Mouse (Mus musculus) lung, adult 18-20 months (tissue): ENCODE results near the gene Ssx2ip.
"Not testable (repeated sequence)": the region's sequence is repeated elsewhere in the genome, so short reads cannot be mapped to it uniquely, and the experiment has no call there.

Experiments
- DNase-seq, 2 experiments: peaks; one replicate each; pipeline ENCODE4 v3.0.0; 2022; ENCODE audit warnings: mixed read lengths in 2 of 2

Gene Ssx2ip

GRCm38 (mm10) chr3:146405213-146406006, 968 bp downstream of the Ssx2ip start:
- DNase-seq = no peak

- peak; percentile 82 to 86 for DNase-seq
Observed at GRCm38 (mm10) chr3:146406007-146406341, 1.5 kb downstream of the Ssx2ip start.

DNA sequence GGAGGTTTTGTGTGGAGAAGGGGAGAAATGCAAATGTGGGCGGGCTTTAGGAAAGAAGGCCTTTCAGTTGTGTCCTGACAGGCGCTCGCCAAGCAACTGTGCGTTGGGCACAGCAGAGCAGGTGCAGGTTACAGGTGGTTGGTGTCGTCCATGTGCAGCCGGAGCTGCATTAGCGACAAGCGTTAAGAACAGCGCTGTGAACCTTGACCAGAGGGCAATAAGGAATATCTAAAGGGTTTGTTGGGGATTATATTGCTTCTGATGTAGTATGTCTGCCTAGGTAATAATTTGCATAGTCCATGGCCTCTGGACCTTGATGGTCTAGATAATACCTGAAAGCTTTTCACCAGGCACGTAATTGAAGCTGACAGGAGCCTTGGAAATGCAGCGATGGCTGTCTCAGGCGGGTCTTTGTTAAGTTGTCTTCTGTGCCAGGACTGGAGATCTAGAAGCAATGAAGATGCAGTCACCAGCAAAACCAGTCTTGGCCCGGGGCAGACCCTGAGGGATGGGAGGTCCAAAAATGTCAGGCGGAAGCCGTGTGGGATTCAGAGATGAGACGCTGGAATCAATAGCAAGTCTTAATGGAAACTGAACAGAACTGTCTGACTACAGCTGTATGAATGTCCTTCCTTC, 2.8 kb downstream of the Ssx2ip start:
- no peak for DNase-seq

- DNase-seq = no peak
Observed at GRCm38 (mm10) chr3:146410114-146410513, 5.7 kb downstream of the Ssx2ip start.

DNA sequence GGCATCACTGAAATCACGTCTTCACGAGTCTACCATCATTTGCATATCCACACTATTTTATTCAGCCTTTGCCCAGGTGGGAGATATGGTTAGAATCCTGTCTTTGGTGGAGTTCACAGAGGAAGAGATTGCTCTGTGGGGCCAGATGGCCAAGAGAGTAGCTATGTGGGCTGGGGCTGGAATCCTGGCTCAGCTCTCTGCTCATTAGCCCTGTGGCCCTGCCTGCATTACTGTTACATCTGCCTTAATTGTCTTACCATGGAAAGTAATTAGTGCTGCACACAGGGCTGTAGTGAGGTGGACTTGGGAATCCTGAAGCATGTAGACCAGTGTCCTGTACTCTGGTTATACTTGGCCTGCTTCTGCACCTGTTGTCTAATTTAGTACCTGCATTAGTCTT, 7.6 kb downstream of the Ssx2ip start:
- no peak for DNase-seq

GRCm38 (mm10) chr3:146412480-146412879, 8.0 kb downstream of the Ssx2ip start:
- DNase-seq = no peak

DNA sequence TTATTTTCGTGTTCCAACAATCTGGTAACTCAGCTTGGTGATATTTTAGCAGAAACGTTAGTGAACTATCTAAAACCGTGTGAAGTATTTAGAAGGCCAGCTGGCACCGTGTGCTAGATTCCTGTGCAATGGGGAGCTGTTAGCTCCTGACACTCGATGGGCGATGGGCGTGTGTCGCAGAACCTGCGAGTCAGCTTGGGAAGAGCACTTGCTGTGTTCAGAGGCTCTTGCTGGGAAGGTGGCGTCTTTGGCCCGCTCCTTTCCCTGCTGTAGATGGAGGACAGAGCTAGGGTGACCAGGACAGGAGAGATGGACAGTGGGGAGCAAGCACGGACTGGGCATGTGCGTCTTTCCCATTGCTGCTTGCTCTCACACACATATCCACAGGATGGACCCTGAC, 8.6 kb downstream of the Ssx2ip start:
- no peak for DNase-seq

GRCm38 (mm10) chr3:146413992-146414391, 9.6 kb downstream of the Ssx2ip start:
- DNase-seq = no peak

DNA sequence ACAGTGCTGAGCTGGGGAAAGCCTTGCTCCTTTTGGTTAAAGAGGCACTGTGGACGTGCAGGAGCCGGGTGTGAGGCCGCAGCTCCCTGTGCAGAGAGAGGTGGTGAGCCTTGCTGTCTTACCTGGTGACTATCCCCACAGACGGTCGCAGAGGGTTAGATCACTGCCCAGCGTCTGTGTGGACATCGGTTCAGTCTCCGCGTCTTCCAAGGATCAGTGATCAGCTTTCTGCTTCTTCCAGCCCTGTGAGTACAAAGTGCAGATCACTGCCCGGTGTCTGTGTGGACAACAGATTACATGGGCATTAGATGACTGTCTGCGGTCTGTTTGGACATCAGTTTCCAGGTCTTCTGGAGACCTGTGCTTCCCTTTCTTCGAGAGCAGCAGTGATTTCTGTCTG, 10.1 kb downstream of the Ssx2ip start:
- DNase-seq = no peak

- no peak for DNase-seq
Observed at GRCm38 (mm10) chr3:146417873-146418272, 13.4 kb downstream of the Ssx2ip start.

- no peak for DNase-seq
Observed at GRCm38 (mm10) chr3:146418901-146419300, 14.5 kb downstream of the Ssx2ip start.

DNA sequence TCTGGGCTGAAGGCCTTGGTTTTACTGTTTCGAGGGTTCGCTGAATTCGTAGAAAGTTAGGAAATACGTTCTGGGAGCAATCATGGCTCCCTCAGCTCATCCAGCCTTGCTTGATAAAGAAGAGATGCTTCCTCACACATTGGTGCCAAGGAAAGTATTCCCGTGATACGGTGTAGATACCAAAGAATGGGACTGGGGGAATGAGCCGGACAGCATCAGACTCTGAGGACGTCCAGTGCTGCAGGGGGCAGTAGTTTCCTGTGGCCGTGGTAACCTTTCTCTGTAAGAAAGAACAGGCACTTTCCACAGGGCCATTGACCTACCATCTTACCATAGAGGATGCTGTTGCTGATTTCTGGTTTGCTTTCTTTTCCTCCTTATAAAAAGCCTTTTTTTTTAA, 15.1 kb downstream of the Ssx2ip start:
- no peak for DNase-seq

DNA sequence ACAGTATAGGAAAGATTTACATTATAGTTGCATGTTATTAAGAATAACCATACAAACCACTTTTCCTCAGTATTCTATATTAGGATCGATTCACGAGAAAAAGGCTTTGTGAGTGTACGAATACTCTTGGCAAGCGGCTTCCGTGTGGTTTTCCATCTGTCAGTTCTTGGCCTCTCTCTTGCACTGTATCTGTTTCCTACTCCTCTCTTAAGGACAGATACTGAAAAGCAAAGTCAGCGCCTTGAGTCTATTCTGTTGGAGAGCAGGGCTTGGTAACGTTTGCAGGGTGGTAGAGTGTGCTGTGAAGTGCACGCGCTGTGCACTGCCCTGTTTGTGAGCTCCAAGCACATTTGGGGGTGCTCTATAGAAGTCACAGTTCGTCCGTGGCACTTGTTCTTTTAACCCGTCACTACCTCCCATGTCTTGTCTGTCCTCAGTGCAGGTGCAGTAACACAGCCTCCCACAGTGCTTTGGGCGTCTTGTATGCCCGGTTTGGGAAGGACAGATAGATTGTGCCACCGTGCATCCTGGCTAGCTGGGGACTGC, 15.6 kb downstream of the Ssx2ip start:
- DNase-seq = no peak

GRCm38 (mm10) chr3:146421787-146422186, 17.3 kb downstream of the Ssx2ip start:
- no peak for DNase-seq

DNA sequence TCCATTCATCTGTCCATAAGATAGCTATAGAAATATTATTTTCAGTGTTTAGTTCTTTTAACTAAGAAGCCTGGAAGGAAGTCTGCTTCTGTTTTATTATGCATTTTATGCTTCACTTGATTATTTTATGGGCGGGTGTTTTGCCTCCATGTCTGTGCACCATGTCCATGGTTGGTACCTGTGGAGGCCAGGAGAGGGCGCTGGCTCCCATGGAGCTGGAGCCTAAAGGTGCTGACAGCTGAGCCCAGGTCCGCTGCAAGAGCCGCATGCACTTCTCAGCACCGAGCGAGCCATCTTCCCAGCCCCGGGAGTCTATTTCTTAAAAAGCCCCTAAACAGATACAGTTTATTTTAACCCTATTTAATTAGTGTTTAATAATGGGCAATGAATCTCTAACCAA, 19.3 kb downstream of the Ssx2ip start:
- DNase-seq = no peak

DNA sequence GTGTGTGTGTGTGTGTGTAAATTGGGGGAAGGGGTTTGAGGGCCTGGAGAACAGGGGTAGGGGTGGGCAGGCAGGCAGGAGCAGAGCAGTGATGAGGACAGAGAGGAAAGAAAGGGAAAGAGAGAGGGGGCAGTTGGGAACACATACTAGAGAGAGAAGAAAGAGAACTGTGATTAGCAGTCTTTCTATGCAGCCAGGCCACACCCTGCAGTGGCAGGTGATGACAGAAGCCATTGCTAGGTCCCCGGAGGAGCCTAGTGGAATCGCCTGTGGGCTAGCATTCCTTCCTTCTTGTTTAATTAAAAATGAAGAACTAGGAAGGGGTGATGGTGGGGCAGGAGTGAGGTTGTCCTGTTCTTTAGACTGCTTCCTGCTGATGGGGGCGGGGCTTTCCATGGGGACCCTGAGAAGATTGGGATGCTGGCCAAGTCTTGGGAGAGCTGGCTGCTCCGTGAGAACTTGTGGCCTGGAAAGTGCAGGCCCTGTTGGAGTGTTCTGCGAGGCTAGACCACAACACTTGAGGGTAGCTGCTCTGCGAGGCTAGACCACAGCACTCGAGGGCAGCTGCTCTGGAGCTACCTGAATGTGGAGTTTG, 20.0 kb downstream of the Ssx2ip start:
- no peak for DNase-seq

DNA sequence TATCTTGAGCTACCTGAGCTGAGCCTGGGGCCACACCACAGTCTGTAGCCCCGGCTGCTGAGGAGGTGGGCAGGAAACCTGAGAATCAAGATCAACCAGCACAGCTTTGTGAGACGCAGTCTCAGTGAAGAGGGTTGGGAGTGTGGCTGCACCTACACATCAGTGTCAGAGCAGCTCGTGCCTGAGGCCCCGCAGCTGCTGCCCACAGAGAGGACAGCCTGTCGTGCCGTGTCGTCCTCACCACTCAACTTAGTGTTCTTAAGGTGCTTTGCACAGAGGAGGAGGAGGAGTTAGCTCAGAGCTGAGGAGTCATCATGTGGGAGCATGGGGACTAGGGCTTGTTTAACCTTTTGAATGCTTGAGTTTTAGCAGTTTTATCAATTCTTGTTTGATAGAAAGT, 21.5 kb downstream of the Ssx2ip start:
- DNase-seq = no peak

GRCm38 (mm10) chr3:146426489-146426888, 22.0 kb downstream of the Ssx2ip start:
- no peak for DNase-seq

GRCm38 (mm10) chr3:146433063-146433462, 28.6 kb downstream of the Ssx2ip start:
- not testable (repeated sequence) for DNase-seq

- DNase-seq = no peak
Observed at GRCm38 (mm10) chr3:146433681-146434350, 29.4 kb downstream of the Ssx2ip start.

DNA sequence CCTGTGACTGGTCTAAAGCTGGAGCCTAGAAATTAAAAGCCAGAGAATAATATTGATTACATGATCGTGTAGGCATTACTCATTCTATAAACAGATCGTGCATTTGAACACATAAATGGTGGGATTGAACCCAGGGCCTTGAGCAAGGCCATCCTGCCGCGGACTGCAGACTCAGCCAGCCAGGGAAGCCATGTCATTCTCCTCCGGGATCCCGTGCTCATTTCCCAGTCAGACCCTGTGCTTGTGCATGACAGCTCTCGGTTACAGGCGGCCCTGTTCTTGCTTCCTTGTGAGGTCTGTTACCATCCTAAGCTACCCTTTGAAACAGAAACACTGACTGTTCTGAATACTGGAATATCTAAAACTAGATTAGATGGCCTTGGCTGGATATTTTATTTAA, 30.2 kb downstream of the Ssx2ip start:
- DNase-seq = no peak

DNA sequence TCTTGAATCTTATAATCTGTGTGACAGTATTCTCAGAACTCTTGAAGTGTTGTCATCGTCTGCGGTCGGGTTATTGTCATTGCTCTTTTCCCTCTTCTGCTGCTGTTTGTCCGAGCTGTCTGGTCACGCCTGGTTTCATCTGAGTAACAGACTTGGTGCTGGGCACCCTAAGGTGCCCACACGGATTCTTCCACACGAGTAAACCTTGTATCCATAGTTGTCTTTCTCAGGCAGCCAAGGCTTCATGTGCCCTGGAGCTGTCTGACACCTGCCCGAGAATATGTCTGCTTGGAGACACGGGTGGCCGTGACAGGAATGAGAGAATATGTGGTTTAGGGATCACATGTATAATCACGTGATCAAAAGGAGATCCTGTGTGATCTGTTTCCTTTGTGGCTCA, 31.1 kb downstream of the Ssx2ip start:
- no peak for DNase-seq

DNA sequence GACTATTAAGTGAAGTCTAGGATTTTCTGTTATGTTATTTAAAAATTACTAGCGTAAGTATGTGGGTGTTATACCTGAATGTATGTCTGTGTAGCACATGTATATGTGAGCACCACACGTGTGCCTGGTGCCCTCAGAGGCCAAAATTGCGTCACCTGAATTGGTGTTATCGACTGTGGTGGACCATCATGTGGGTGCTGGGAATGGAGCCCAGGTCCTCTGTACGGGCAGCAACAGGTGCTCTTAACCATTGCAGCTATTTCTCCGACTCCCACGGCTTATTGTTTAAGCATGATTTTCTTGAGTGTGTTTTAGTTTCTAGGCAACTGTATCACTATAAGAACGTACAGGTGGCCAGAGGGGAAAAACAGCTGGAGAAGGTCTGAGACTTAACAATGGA, 31.7 kb downstream of the Ssx2ip start:
- DNase-seq = no peak
